Mouse (Mus musculus): ENCODE results near the gene Cnot1. TPM values are rescaled to one million over a fixed set of nuclear protein-coding genes. Genes with fewer than 3 reads are reported as not detected.

Cnot1 gene
- total RNA-seq (2012; rRNA removed), result 130 and 142 TPM in 2 replicates
- total RNA-seq (2014; rRNA removed), result 136 and 146 TPM in 2 replicates
- polyA plus RNA-seq (2012; ENCODE audit: insufficient read length, low read depth), result 164 and 182 TPM in 2 replicates

- H3K4me3 ChIP-seq (replicated peaks in 1 of 3; ENCODE audit: low read depth in 2 of 3, low read length in 2 of 3, poor library complexity in 1 of 3), result peak within 1 kb of the TSS; percentile 92 to 93 (median 93)
- H3K4me2 ChIP-seq (ENCODE audit: insufficient read depth, low read depth, poor library complexity, severe bottlenecking), result peak within 1 kb of the TSS; percentile 90
- peak within 1 kb of the TSS; percentile 99 for H3K9ac ChIP-seq (ENCODE audit: insufficient read depth, low read depth)
- in situ Hi-C loops (cut with MboI; ENCODE audit: low pct_ligation_motif_present, low pct_unique_long_range_greater_than_20kb, low sequenced_read_pairs), result no loop called here
- peak; percentile 96 for DNase-seq (ENCODE audit: extremely low read depth)
- TF ChIP-seq TCF12 (IDR thresholded peaks at IDR 0.05; ENCODE audit: low read depth, low read length), result peak; percentile 59
- no peak for TF ChIP-seq GABPA (IDR thresholded peaks at IDR 0.05; ENCODE audit: insufficient replicate concordance, low read depth, low read length)
- TF ChIP-seq HCFC1 (IDR thresholded peaks at IDR 0.05; ENCODE audit: low read depth, low read length), result peak; percentile 59; the same call in 1 of the 2 replicates
- TF ChIP-seq JUND (conservative IDR thresholded peaks at IDR 0.05; ENCODE audit: low read depth, low read length), result no peak
- no peak for TF ChIP-seq MAFK (IDR thresholded peaks at IDR 0.05; ENCODE audit: insufficient replicate concordance, low read length)
- TF ChIP-seq NRF1 (IDR thresholded peaks at IDR 0.05; ENCODE audit: low read depth, low read length), result peak; percentile 89
- TF ChIP-seq SMC3 (IDR thresholded peaks at IDR 0.05; ENCODE audit: low read depth, low read length), result no peak
- peak; percentile 97 for TF ChIP-seq CHD2 (IDR thresholded peaks at IDR 0.05; ENCODE audit: low read length)
- no peak for TF ChIP-seq CTCF (conservative IDR thresholded peaks at IDR 0.05 in 1 of 2, IDR thresholded peaks at IDR 0.05 in 1 of 2; ENCODE audit: low read depth in 2 of 2, low read length in 2 of 2)
- TF ChIP-seq BHLHE40 (IDR thresholded peaks at IDR 0.05; ENCODE audit: low read depth, low read length), result no peak
- no peak for TF ChIP-seq MEF2A (IDR thresholded peaks at IDR 0.05; ENCODE audit: borderline replicate concordance, low read depth, low read length)
- TF ChIP-seq NELFE (IDR thresholded peaks at IDR 0.05; ENCODE audit: low read depth, low read length), result peak; percentile 65
- 0 out of 2 replicates have a peak, but pooled peaks have one; percentile 15 for TF ChIP-seq MXI1 (IDR thresholded peaks at IDR 0.05; ENCODE audit: low read depth, low read length)
- TF ChIP-seq ZNF384 (IDR thresholded peaks at IDR 0.05; ENCODE audit: low read depth, low read length), result no peak
- TF ChIP-seq E2F4 (IDR thresholded peaks at IDR 0.05; ENCODE audit: insufficient replicate concordance, low read depth, low read length), result peak; percentile 62; the same call in 1 of the 2 replicates
- no peak; the same call in 1 of the 2 replicates for TF ChIP-seq SIN3A (IDR thresholded peaks at IDR 0.05; ENCODE audit: low read length)
- TF ChIP-seq POLR2A (IDR thresholded peaks at IDR 0.05; ENCODE audit: low read depth, low read length), result peak; percentile 76
- TF ChIP-seq RCOR1 (conservative IDR thresholded peaks at IDR 0.05; ENCODE audit: low read depth, low read length), result no peak
- TF ChIP-seq MYC (IDR thresholded peaks at IDR 0.05; ENCODE audit: low read depth, low read length), result no peak
- TF ChIP-seq ZMIZ1 (IDR thresholded peaks at IDR 0.05; ENCODE audit: low read depth, low read length), result peak; percentile 45; the same call in 1 of the 2 replicates
- TF ChIP-seq PAX5 (IDR thresholded peaks at IDR 0.05; ENCODE audit: low read length), result no peak
- peak; percentile 15; the same call in 1 of the 2 replicates for TF ChIP-seq TBP (conservative IDR thresholded peaks at IDR 0.05; ENCODE audit: low read depth, low read length)
- no peak; the same call in 1 of the 2 replicates for TF ChIP-seq MAX (IDR thresholded peaks at IDR 0.05; ENCODE audit: low read length)
- H3K79me2 ChIP-seq (replicated peaks; ENCODE audit: control insufficient read depth, extremely low read depth, insufficient read depth, poor library complexity, severe bottlenecking), result peaks cover 47% of the 10 kb centered on the region
- peak within 1 kb of the TSS; percentile 81 for H3K27ac ChIP-seq (ENCODE audit: insufficient read depth, low read depth)
- dilution Hi-C loops (cut with MboI; ENCODE audit: extremely low pct_ligation_motif_present, extremely low pct_unique_long_range_greater_than_20kb, low sequenced_read_pairs), result no loop called here
- H3K36me3 ChIP-seq (replicated peaks in 1 of 2; ENCODE audit: control insufficient read depth in 1 of 2, insufficient read depth in 1 of 2, low read length in 1 of 2), result peaks cover 7 to 25% of the 10 kb centered on the region in 2 experiments
- H3K4me1 ChIP-seq (ENCODE audit: control insufficient read depth in 1 of 2, insufficient read depth in 2 of 2), result peaks cover 7 to 43% of the 10 kb centered on the region in 2 experiments
- H3K27me3 ChIP-seq (replicated peaks), result no peaks in the 10 kb centered on the region
- H3K9me3 ChIP-seq (replicated peaks; ENCODE audit: low read length), result no peaks in the 10 kb centered on the region
Observed at GRCm38 (mm10) chr8:95807331-95807843, at the start of gene Cnot1. Cnot1 (minus strand) TSS chr8:95807464.
